Mouse (Mus musculus) hindbrain, embryonic 10.5 days (tissue): ENCODE measurements around the gene Plac8. TPM values are rescaled to one million over a fixed set of nuclear protein-coding genes. Genes with fewer than 3 reads are reported as not detected.

ENCODE experiments used
- DNase-seq: peaks from one replicate; pipeline ENCODE4 v3.0.0-alpha.2; 2017; ENCODE audit warnings: low spot score
- H3K27ac ChIP-seq: fragments of 300-500 bp; sonication (generic); 2 replicates; pipeline ENCODE4 v1.5.1; 2016; ENCODE audit warnings: mild to moderate bottlenecking, moderate library complexity
- H3K27me3 ChIP-seq: fragments of 300-500 bp; sonication (generic); 2 replicates; pipeline ENCODE4 v1.6.1; 2016; ENCODE audit warnings: mild to moderate bottlenecking; ENCODE audit not compliant: poor library complexity, insufficient read depth, severe bottlenecking
- H3K36me3 ChIP-seq: fragments of 300-500 bp; sonication (generic); 2 replicates; pipeline ENCODE4 v1.6.1; 2016; ENCODE audit warnings: mild to moderate bottlenecking, moderate library complexity
- H3K4me1 ChIP-seq: fragments of 300-500 bp; sonication (generic); replicated peaks from 2 replicates; pipeline ENCODE4 v1.6.1; 2016; ENCODE audit warnings: mild to moderate bottlenecking
- H3K4me3 ChIP-seq: fragments of 300-500 bp; sonication (generic); 2 replicates; pipeline ENCODE4 v1.5.1; 2016; ENCODE audit warnings: mild to moderate bottlenecking, moderate library complexity
- H3K9me3 ChIP-seq: fragments of 300-500 bp; sonication (generic); 2 replicates; pipeline ENCODE4 v1.6.1; 2016; ENCODE audit warnings: mild to moderate bottlenecking, moderate library complexity
- WGBS: fragments of 180-500 bp; shearing (Covaris S2); methylation state at CpG from one replicate; pipeline ENCODE4 v1.1.7; 2016; 5-methylcytosine and 5-hydroxymethylcytosine counted together
- polyA plus RNA-seq: library from polyadenylated mRNA; unstranded; fragments of >200 nt; fragmentation: Nextera tagmentation; extraction: Ambion mirVana; gene quantifications from 2 replicates; pipeline ENCODE4 v1.2.1, GENCODE M21; 2016

Gene Plac8
- polyA plus RNA-seq, 1 experiment from 2014 or later, result 6.7 TPM

DNA sequence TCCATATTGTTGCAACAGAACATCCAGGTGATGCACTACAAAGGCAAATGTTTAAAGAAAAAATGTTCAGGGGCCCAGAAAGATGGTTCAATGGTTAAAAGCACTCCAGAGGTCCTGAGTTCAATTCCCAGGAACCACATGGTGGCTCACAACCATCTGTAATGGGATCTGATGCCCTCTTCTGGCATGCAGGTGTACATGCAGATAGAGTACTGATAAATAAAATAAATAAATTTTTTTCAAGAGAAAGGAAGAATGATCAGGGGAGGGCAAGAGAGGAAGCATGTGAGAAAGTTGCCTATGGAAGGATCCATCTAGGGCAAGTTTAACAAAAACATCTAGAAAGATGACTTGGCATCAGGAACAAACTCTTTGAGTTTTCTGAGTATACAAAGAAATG lies 59.5 kb downstream of the Plac8 start:
- Histone ChIP-seq H3K27me3 (no peaks in the 10 kb centered on the region), H3K4me3 (no peak overlapping the region), H3K9me3 (no peaks in the 10 kb centered on the region), H3K27ac (no peak overlapping the region), H3K4me1 (peaks cover 2% of the 10 kb centered on the region; the same call in 1 of the 2 replicates), H3K36me3 (no peaks in the 10 kb centered on the region)
- no peak for DNase-seq

DNA sequence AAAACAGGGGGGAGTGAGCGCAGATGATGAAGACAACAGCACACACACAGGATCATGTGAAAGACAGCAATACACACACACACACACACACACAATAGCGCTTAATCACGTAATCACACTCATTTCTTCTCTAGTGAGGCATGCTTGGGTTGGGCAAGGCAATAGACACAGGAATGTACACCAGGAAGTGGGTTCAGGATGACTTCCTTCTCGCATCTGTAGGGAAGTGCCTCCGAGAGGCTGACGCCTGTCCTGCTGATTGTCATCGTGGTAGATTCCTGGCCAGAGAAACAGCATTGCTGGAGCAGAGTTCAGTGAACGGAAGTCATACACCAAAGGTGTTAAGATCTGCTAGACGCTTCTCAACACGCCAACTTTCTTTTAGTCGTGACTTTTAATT lies 62.8 kb downstream of the Plac8 start:
- H3K36me3 ChIP-seq, result no peaks in the 10 kb centered on the region
- no peaks in the 10 kb centered on the region for H3K4me1 ChIP-seq
- DNase-seq, result no peak
- no peaks in the 10 kb centered on the region for H3K27me3 ChIP-seq
- no peak overlapping the region for H3K4me3 ChIP-seq
- no peak overlapping the region for H3K27ac ChIP-seq
- H3K9me3 ChIP-seq, result no peaks in the 10 kb centered on the region
- 77% methylated on average over 11 of the region's 11 CpGs for WGBS

Other genes with a start within 250 kb of the Plac8 start
- 108 and 114 TPM in 2 replicates for gene Sec31a, start 156.0 kb downstream of the Plac8 start, polyA plus RNA-seq
- gene Lin54, start 71.6 kb downstream of the Plac8 start, polyA plus RNA-seq, result 13.0 and 15.5 TPM in 2 replicates
- gene Cops4, start 53.9 kb downstream of the Plac8 start, polyA plus RNA-seq, result 224 and 228 TPM in 2 replicates
- 49.6 and 56.0 TPM in 2 replicates for gene Coq2, start 102.9 kb upstream of the Plac8 start, polyA plus RNA-seq
- gene Hpse, start 147.5 kb upstream of the Plac8 start, polyA plus RNA-seq, result 1.6 and 2.3 TPM in 2 replicates
- 18.3 and 23.1 TPM in 2 replicates for gene Helq, start 226.4 kb upstream of the Plac8 start, polyA plus RNA-seq
- 198 and 208 TPM in 2 replicates for gene Mrps18c, start 226.4 kb upstream of the Plac8 start, polyA plus RNA-seq
- gene Abraxas1, start 248.7 kb upstream of the Plac8 start, polyA plus RNA-seq, result 25.6 and 29.5 TPM in 2 replicates